Mouse (Mus musculus) heart, embryonic 14.5 days (tissue): ENCODE data around the gene Slc25a27. TPM values are rescaled to one million over a fixed set of nuclear protein-coding genes. Genes with fewer than 3 reads are reported as not detected.
A peak's percentile ranks its signal among the peaks of the same experiment; 100 is the strongest.

Experiments used
- ATAC-seq: fragments of 200-750 bp; cut with Nextera tagmentation; 2 replicates; pipeline ENCODE4 v1.8.0; 2017; ENCODE audit warnings: low read depth, moderate TSS enrichment; ENCODE audit not compliant: insufficient number of reproducible peaks, insufficient read depth, low FRiP score
- H3K27ac ChIP-seq, 2 experiments: fragments of 200-500 bp in 1 of 2; fragments of 300-500 bp in 1 of 2; sonication (generic) in 1 of 2; replicated peaks in 1 of 2; 2 replicates each; pipeline ENCODE4 v1.5.1; 2012 to 2014; ENCODE audit warnings: low read depth in 2 of 2, low read length in 2 of 2, control low read depth in 1 of 2, mild to moderate bottlenecking in 1 of 2, mixed read lengths in 1 of 2; ENCODE audit not compliant: control insufficient read depth in 1 of 2, insufficient read depth in 1 of 2
- H3K27me3 ChIP-seq: fragments of 300-500 bp; sonication (generic); 2 replicates; pipeline ENCODE4 v1.6.1; 2014; ENCODE audit warnings: mild to moderate bottlenecking, low read length, control low read depth; ENCODE audit not compliant: control insufficient read depth, insufficient read depth
- H3K36me3 ChIP-seq: fragments of 300-500 bp; sonication (generic); 2 replicates; pipeline ENCODE4 v1.6.1; 2014; ENCODE audit warnings: mild to moderate bottlenecking, control low read depth, low read length, mixed read lengths; ENCODE audit not compliant: control insufficient read depth, insufficient read depth
- H3K4me1 ChIP-seq, 2 experiments: fragments of 200-500 bp in 1 of 2; fragments of 300-500 bp in 1 of 2; sonication (generic) in 1 of 2; 2 replicates each; pipeline ENCODE4 v1.6.1; 2012 to 2014; ENCODE audit warnings: low read length in 2 of 2, control low read depth in 1 of 2, mixed read lengths in 1 of 2; ENCODE audit not compliant: control insufficient read depth in 2 of 2, insufficient read depth in 2 of 2
- H3K4me2 ChIP-seq: fragments of 300-500 bp; sonication (generic); 2 replicates; pipeline ENCODE4 v1.6.1; 2014; ENCODE audit warnings: mild to moderate bottlenecking, low read length
- H3K4me3 ChIP-seq, 2 experiments: fragments of 200-500 bp in 1 of 2; fragments of 300-500 bp in 1 of 2; sonication (generic) in 1 of 2; 2 replicates each; pipeline ENCODE4 v1.5.1; 2012 to 2014; ENCODE audit warnings: low read length in 2 of 2, mild to moderate bottlenecking in 2 of 2, control low read depth in 1 of 2, low read depth in 1 of 2, moderate library complexity in 1 of 2; ENCODE audit not compliant: control insufficient read depth in 1 of 2, insufficient read depth in 1 of 2
- H3K9ac ChIP-seq: fragments of 300-500 bp; sonication (generic); 2 replicates; pipeline ENCODE4 v1.6.1; 2014; ENCODE audit warnings: mild to moderate bottlenecking, low read length
- H3K9me3 ChIP-seq: fragments of 300-500 bp; sonication (generic); 2 replicates; pipeline ENCODE4 v1.6.1; 2016; ENCODE audit warnings: low read length, control low read depth; ENCODE audit not compliant: control insufficient read depth
- WGBS: fragments of 180-500 bp; shearing (Covaris S2); extraction: QIAGEN DNeasy Blood & Tissue Kit; methylation state at CpG from one replicate; pipeline ENCODE4 v1.1.7; 2014; 5-methylcytosine and 5-hydroxymethylcytosine counted together
- polyA plus RNA-seq: library from polyadenylated mRNA; unstranded; fragments of >200 nt; fragmentation: Nextera tagmentation; extraction: Ambion mirVana; gene quantifications from 2 replicates; pipeline ENCODE4 v1.2.1, GENCODE M21; 2014

The Slc25a27 gene
- polyA plus RNA-seq = 14.2 and 15.7 TPM in 2 replicates

DNA sequence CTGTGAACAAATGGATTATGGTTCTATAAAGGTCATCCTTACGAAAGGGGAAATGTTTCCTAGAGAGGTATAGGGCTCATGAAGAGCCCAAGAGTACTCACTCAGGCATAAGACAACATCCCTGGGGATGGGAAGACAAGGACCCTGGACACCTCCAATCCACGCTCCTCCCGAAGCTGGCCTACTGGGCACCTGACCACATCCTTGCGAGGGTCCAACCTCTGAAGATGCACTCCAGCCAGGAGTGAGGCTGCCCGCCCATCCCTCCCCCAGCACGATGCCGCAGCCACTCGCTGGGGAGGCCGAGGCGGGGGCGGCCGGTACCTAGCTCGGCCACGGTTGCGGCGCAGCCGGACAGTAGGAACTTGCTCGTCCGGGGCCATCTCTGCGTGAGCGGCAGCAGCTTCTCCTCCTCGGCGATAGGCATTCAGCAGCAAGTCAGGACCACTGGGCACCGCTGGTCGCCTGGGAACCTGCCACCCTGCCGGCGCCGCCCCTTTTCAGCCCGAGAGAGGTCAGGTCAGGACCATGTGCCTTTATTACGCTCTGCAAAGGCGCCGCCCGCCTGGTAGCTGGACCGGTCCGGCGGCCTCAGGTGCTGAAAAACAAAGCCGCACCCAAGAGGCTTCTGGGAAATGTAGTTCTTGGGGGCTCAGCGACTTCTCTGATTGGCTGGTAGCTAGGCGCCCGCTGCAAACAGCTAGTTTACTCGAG is at the start of gene Slc25a27:
Slc25a27 (minus strand) TSS at position 639 of the 714 bp plus-strand sequence.
- Histone ChIP-seq H3K27me3 (no peaks in the 10 kb centered on the region), H3K4me1 (peaks cover 4 to 15% of the 10 kb centered on the region in 2 experiments; a peak in 3 of 4 replicates), H3K36me3 (0 out of 2 replicates have a peak, but pooled peaks cover 3% of the 10 kb centered on the region), H3K27ac (peak within 1 kb of the TSS; percentile 69 to 89), H3K4me3 (peak within 1 kb of the TSS; percentile 61 to 88), H3K9ac (peak within 1 kb of the TSS; percentile 84), H3K9me3 (no peaks in the 10 kb centered on the region), H3K4me2 (peak within 1 kb of the TSS; percentile 92)
- peak; percentile 96 for ATAC-seq
- WGBS = 2% methylated on average over 36 of the region's 41 CpGs

- Histone ChIP-seq H3K27me3 (no peaks in the 10 kb centered on the region), H3K4me1 (peaks cover 8 to 27% of the 10 kb centered on the region in 2 experiments), H3K27ac (no peak overlapping the region), H3K36me3 (no peaks in the 10 kb centered on the region), H3K4me3 (no peak overlapping the region), H3K4me2 (no peak overlapping the region), H3K9ac (no peak overlapping the region), H3K9me3 (no peaks in the 10 kb centered on the region)
- ATAC-seq = no peak
- 78% methylated on average over 7 of the region's 7 CpGs for WGBS
These were observed 49.6 kb upstream of the Slc25a27 start for GRCm38 (mm10) chr17:43716601-43717000.

DNA sequence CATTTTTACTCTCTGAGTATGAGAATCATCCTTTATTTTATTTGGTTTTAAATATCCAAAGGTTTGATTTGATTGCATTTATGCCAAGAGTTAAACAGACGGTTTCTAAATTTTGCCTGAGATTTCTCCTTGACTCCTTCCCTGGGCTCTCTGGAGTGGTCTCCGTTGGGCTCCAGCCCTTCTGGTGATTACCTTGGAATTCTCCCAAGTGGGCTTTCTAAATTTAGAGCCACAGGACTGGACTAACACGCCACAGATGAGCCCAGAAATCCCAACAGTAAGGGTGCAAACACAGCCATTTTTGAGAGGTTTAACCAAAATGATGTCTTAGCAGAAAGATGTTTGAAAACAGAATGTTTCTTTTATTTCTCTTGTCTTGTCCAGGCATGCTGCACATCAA is 47.2 kb upstream of the Slc25a27 start:
- no peak overlapping the region for H3K9ac ChIP-seq
- 16% methylated on average over 3 of the region's 3 CpGs for WGBS
- H3K27me3 ChIP-seq = no peaks in the 10 kb centered on the region
- peak overlapping the region; percentile 32 to 46; a peak in 2 of 4 replicates for H3K27ac ChIP-seq
- no peaks in the 10 kb centered on the region for H3K36me3 ChIP-seq
- H3K9me3 ChIP-seq = no peaks in the 10 kb centered on the region
- H3K4me1 ChIP-seq = peaks cover 5 to 21% of the 10 kb centered on the region in 2 experiments
- H3K4me3 ChIP-seq = no peak overlapping the region
- no peak for ATAC-seq
- H3K4me2 ChIP-seq = peak overlapping the region; percentile 3; the same call in 1 of the 2 replicates

DNA sequence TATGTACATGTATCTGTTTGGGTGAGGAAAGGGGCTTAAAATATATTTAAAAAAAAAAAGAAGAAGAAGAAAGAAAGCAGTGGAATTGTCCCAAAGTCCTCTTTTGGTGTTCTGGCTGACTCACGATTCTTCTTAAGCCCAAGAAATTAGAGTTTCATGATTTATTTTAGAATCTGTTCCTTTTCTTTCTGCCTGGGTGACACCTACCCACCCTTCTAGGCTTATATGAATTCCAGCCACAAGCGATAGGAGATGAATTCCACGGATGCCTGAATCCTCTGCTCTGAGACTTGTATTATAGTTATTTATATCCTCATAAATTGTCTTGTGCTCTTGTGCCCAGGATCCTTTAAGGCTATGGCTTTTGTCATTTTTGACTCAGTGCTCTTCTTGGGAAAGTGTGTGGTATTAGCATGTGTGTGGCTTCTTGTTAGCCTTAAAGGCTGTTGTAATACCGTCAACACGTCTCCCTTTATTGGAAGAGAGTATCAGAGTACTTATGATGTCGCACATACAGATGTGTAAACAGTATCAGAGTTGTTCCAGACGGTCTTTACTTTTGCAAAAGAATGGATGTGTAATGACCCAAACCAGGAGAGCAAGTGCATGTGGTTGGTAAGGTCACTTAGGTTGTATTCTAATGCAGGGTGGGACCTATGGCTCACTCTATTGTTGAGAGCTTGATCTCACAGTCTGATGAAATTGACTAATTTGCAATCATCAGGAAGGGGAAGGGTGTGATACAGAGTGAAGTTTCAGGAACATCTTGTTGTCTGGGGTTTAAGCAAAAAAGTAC is 44.7 kb upstream of the Slc25a27 start:
- WGBS = 46% methylated on average over 7 of the region's 7 CpGs
- H3K27ac ChIP-seq = peak overlapping the region; percentile 32 to 77; a peak in 3 of 4 replicates

GRCm38 (mm10) chr17:43707254-43707653 is 40.2 kb upstream of the Slc25a27 start:
- ATAC-seq = no peak
- peaks cover 23% of the 10 kb centered on the region for H3K36me3 ChIP-seq
- 65% methylated on average over 3 of the region's 3 CpGs for WGBS

More for the DNA sequence above, 44.7 kb upstream of the Slc25a27 start:
- H3K4me3 ChIP-seq = no peak overlapping the region
- peaks cover 13% of the 10 kb centered on the region for H3K36me3 ChIP-seq
- no peak overlapping the region for H3K9ac ChIP-seq
- peaks cover 5 to 16% of the 10 kb centered on the region in 2 experiments for H3K4me1 ChIP-seq
- no peaks in the 10 kb centered on the region for H3K9me3 ChIP-seq
- no peak overlapping the region for H3K4me2 ChIP-seq
- H3K27me3 ChIP-seq = no peaks in the 10 kb centered on the region
- ATAC-seq = no peak

GRCm38 (mm10) chr17:43706749-43707148 is 39.7 kb upstream of the Slc25a27 start:
- H3K27me3 ChIP-seq = no peaks in the 10 kb centered on the region
- H3K27ac ChIP-seq = 0 out of 4 replicates have a peak overlapping the region, but pooled peaks of 1 of the 2 experiments have one; percentile 34
- no peak overlapping the region for H3K4me2 ChIP-seq
- peaks cover 28% of the 10 kb centered on the region for H3K36me3 ChIP-seq
- no peak overlapping the region for H3K4me3 ChIP-seq
- WGBS = 89% methylated on average over 3 of the region's 3 CpGs
- peaks cover 0 to 2% of the 10 kb centered on the region in 2 experiments; a peak in 1 of 4 replicates for H3K4me1 ChIP-seq
- no peak for ATAC-seq
- H3K9me3 ChIP-seq = no peaks in the 10 kb centered on the region
- no peak overlapping the region for H3K9ac ChIP-seq

More at GRCm38 (mm10) chr17:43707254-43707653, 40.2 kb upstream of the Slc25a27 start:
- no peak overlapping the region for H3K9ac ChIP-seq
- H3K27me3 ChIP-seq = no peaks in the 10 kb centered on the region
- H3K4me3 ChIP-seq = no peak overlapping the region
- peaks cover 0 to 7% of the 10 kb centered on the region in 2 experiments; a peak in 1 of 4 replicates for H3K4me1 ChIP-seq
- H3K27ac ChIP-seq = 0 out of 4 replicates have a peak overlapping the region, but pooled peaks of 1 of the 2 experiments have one; percentile 34
- H3K4me2 ChIP-seq = no peak overlapping the region
- no peaks in the 10 kb centered on the region for H3K9me3 ChIP-seq

GRCm38 (mm10) chr17:43704216-43704930 is 37.4 kb upstream of the Slc25a27 start:
- H3K4me2 ChIP-seq = no peak overlapping the region
- H3K36me3 ChIP-seq = peaks cover 33% of the 10 kb centered on the region
- WGBS = 86% methylated on average over 12 of the region's 12 CpGs
- no peaks in the 10 kb centered on the region for H3K4me1 ChIP-seq
- H3K27ac ChIP-seq = no peak overlapping the region
- H3K9me3 ChIP-seq = no peaks in the 10 kb centered on the region
- no peaks in the 10 kb centered on the region for H3K27me3 ChIP-seq
- no peak overlapping the region for H3K9ac ChIP-seq
- H3K4me3 ChIP-seq = no peak overlapping the region
- ATAC-seq = no peak
